In genomic region chr7:99553885-99554269, GRCm38 (mm10) we compare ENCODE assay signal across 11 mouse cellular contexts. TPM values are rescaled to one million over a fixed set of nuclear protein-coding genes. Genes with fewer than 3 reads are reported as not detected.
DNase-seq lines count a peak whose midpoint lies in the region; ATAC-seq lines count a peak whose summit lies in the region.
"Had no signal": no experiment of that assay in that cellular context is flagged by ENCODE, and none has a peak within 500 bp of the region (broad histone marks: within the 10 kb centered on the region; RNA-seq: fewer than 3 reads in every experiment).

No protein-coding gene starts in this region.

- H3K9me3 ChIP-seq in heart, embryonic 10.5 days: no peaks in the 10 kb centered on the region
- H3K9me3 ChIP-seq in kidney, embryonic 16.5 days (ENCODE audit: low read length): no peaks in the 10 kb centered on the region
- H3K9me3 ChIP-seq in limb, embryonic 10.5 days (replicated peaks): no peaks in the 10 kb centered on the region
- H3K9me3 ChIP-seq in neural tube, embryonic 15.5 days (replicated peaks): no peaks in the 10 kb centered on the region
- H3K9me3 ChIP-seq in forebrain, embryonic 12.5 days: no peaks in the 10 kb centered on the region

- peaks cover 47% of the 10 kb centered on the region for H3K4me1 ChIP-seq in heart, embryonic 10.5 days
- H3K4me1 ChIP-seq in kidney, embryonic 16.5 days (ENCODE audit: insufficient read depth, low read length): peaks cover 29% of the 10 kb centered on the region
- H3K4me1 ChIP-seq in limb, embryonic 10.5 days: peaks cover 40% of the 10 kb centered on the region
- peaks cover 49% of the 10 kb centered on the region for H3K4me1 ChIP-seq in neural tube, embryonic 15.5 days
- 0 out of 2 replicates have a peak, but pooled peaks cover 7% of the 10 kb centered on the region for H3K4me1 ChIP-seq in forebrain, embryonic 12.5 days

- ATAC-seq in kidney, embryonic 16.5 days (ENCODE audit: low FRiP score, low TSS enrichment): peak; percentile 67
- no peak for ATAC-seq in neural tube, embryonic 15.5 days (ENCODE audit: low FRiP score)
- no peak for ATAC-seq in forebrain, embryonic 12.5 days (ENCODE audit: low FRiP score)

- H3K27ac ChIP-seq in heart, embryonic 10.5 days: peak overlapping the region; percentile 83
- peak overlapping the region; percentile 83 for H3K27ac ChIP-seq in kidney, embryonic 16.5 days (ENCODE audit: low read length)
- peak overlapping the region; percentile 81 for H3K27ac ChIP-seq in limb, embryonic 10.5 days
- peak overlapping the region; percentile 71; the same call in 1 of the 2 replicates for H3K27ac ChIP-seq in neural tube, embryonic 15.5 days (replicated peaks)
- no peak overlapping the region for H3K27ac ChIP-seq in forebrain, embryonic 12.5 days

- no peak for DNase-seq in heart, embryonic 10.5 days (ENCODE audit: low spot score)
- no peak for DNase-seq in heart, adult 8-10 months (ENCODE audit: low spot score)
- no peak for DNase-seq in kidney, adult 8-10 months
- DNase-seq in limb, embryonic 10.5 days (ENCODE audit: low spot score): no peak
- DNase-seq in spleen, postnatal 14 days (ENCODE audit: low spot score in 2 of 2): no peak
- DNase-seq: adrenal gland, postnatal 14 days; cerebellum, adult 11 months had no signal

- WGBS in heart, embryonic 10.5 days: 33% methylated on average over 4 of the region's 4 CpGs
- 10% methylated on average over 4 of the region's 4 CpGs for WGBS in kidney, embryonic 16.5 days
- 27% methylated on average over 4 of the region's 4 CpGs for WGBS in limb, embryonic 10.5 days
- WGBS in neural tube, embryonic 15.5 days: 13% methylated on average over 4 of the region's 4 CpGs
- 72% methylated on average over 4 of the region's 4 CpGs for WGBS in forebrain, embryonic 12.5 days

- H3K36me3 ChIP-seq in heart, embryonic 10.5 days: peaks cover 18% of the 10 kb centered on the region; the same call in 1 of the 2 replicates
- 0 out of 2 replicates have a peak, but pooled peaks cover 8% of the 10 kb centered on the region for H3K36me3 ChIP-seq in kidney, embryonic 16.5 days (ENCODE audit: insufficient read depth, low read length)
- H3K36me3 ChIP-seq in limb, embryonic 10.5 days: peaks cover 14% of the 10 kb centered on the region
- peaks cover 13% of the 10 kb centered on the region for H3K36me3 ChIP-seq in neural tube, embryonic 15.5 days
- peaks cover 5% of the 10 kb centered on the region; the same call in 1 of the 2 replicates for H3K36me3 ChIP-seq in forebrain, embryonic 12.5 days (replicated peaks)

- H3K9ac ChIP-seq in kidney, embryonic 16.5 days (replicated peaks; ENCODE audit: low read length): peak overlapping the region; percentile 3; the same call in 1 of the 2 replicates
- no peak overlapping the region for H3K9ac ChIP-seq in neural tube, embryonic 15.5 days (replicated peaks)
- no peak overlapping the region for H3K9ac ChIP-seq in forebrain, embryonic 12.5 days

- H3K27me3 ChIP-seq in heart, embryonic 10.5 days (ENCODE audit: insufficient read depth, poor library complexity, severe bottlenecking): no peaks in the 10 kb centered on the region
- H3K27me3 ChIP-seq in kidney, embryonic 16.5 days (ENCODE audit: insufficient read depth, low read length): no peaks in the 10 kb centered on the region
- H3K27me3 ChIP-seq in limb, embryonic 10.5 days (ENCODE audit: low read depth, poor library complexity, severe bottlenecking): peaks cover 4% of the 10 kb centered on the region; the same call in 1 of the 2 replicates
- no peaks in the 10 kb centered on the region for H3K27me3 ChIP-seq in neural tube, embryonic 15.5 days (replicated peaks)
- no peaks in the 10 kb centered on the region for H3K27me3 ChIP-seq in forebrain, embryonic 12.5 days

- H3K4me3 ChIP-seq in heart, embryonic 10.5 days: no peak overlapping the region
- H3K4me3 ChIP-seq in kidney, embryonic 16.5 days (ENCODE audit: low read length): no peak overlapping the region
- no peak overlapping the region for H3K4me3 ChIP-seq in limb, embryonic 10.5 days
- H3K4me3 ChIP-seq in neural tube, embryonic 15.5 days (replicated peaks): no peak overlapping the region
- no peak overlapping the region for H3K4me3 ChIP-seq in forebrain, embryonic 12.5 days (replicated peaks)

- 0 out of 2 replicates have a peak overlapping the region, but pooled peaks have one; percentile 1 for H3K4me2 ChIP-seq in kidney, embryonic 16.5 days (replicated peaks; ENCODE audit: low read depth, low read length)
- no peak overlapping the region for H3K4me2 ChIP-seq in neural tube, embryonic 15.5 days
- no peak overlapping the region for H3K4me2 ChIP-seq in forebrain, embryonic 12.5 days
- H3K4me2 ChIP-seq: midbrain, embryonic 11.5 days had no signal

RNA-seq across cellular contexts. Expression of gene Arrb1, which starts 18.6 kb away (rescaled TPM):
- 13.1 and 17.9 TPM in 2 replicates for polyA plus RNA-seq in heart, embryonic 10.5 days (2016; fragmentation: Nextera tagmentation; extraction: Ambion mirVana)
- total RNA-seq in heart, adult 8-10 months (2022): 10 to 100 TPM; 16.2 to 28.4 (median 19.5) TPM
- polyA plus RNA-seq in kidney, embryonic 16.5 days (2015; fragmentation: Nextera tagmentation; extraction: Ambion mirVana): 11.2 and 11.4 TPM in 2 replicates
- polyA plus RNA-seq in limb, embryonic 10.5 days (2016; fragmentation: Nextera tagmentation; extraction: Ambion mirVana): 8.8 and 10.0 TPM in 2 replicates
- polyA plus RNA-seq in neural tube, embryonic 15.5 days (2015; fragmentation: Nextera tagmentation; extraction: Ambion mirVana): 15.1 and 16.6 TPM in 2 replicates
- polyA plus RNA-seq in forebrain, embryonic 12.5 days (2016; fragmentation: Nextera tagmentation; extraction: Ambion mirVana): 10.8 and 12.2 TPM in 2 replicates
